Mouse (Mus musculus): ENCODE measurements around the gene Trip4.

Gene Trip4

DNA sequence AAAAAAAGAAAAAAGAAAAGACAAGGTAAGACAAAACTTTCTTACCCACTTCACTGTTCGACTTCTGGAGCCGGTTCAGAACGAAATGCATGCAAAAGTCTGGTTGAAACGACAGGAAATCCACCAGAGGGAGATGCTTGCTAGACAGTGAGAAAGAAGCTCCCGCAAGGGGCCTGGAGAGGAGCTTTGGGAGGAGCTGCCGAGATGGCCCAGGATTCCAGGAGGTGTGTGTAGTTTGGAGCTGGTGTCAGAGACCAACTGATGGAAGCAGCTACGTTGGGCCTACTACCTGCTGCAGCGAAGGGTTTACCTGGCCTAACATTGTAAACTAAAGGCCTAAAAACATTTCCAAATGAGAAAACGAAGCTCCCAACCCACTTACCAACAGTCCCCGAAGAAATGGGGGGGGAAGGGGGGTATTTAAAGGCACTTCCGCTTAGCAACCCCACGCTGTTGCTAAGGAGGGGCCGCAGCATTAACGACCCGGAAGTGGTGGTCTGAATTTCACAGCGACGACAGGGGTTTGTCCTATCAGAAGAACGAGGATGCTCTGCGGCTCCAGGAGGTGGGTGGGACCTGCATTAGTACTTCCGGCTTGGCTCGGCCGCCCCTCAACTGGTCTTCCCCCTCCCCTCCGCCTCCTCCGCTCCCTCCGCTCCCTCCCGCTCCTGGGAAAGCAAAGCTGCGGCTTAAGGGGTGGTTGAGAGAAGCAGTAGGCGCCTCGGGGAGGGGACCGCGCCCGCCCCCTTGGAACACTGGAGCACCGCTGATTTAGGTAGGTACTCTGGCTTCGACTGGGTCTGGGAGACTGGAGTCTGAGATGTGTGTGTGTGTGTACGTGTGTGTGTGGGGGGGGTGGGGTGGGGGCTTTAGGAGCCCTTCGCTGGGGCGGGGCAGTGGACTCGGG is at the start of gene Trip4, which contains the start of gene Csnk1g1:
Gene Trip4 (minus strand): TSS at position 401 of the 907 bp plus-strand sequence.
Gene Csnk1g1 (plus strand): TSS at position 531 of the 907 bp plus-strand sequence.
- DNase-seq (ENCODE audit: low read depth, low spot score), result peak; percentile 91

DNA sequence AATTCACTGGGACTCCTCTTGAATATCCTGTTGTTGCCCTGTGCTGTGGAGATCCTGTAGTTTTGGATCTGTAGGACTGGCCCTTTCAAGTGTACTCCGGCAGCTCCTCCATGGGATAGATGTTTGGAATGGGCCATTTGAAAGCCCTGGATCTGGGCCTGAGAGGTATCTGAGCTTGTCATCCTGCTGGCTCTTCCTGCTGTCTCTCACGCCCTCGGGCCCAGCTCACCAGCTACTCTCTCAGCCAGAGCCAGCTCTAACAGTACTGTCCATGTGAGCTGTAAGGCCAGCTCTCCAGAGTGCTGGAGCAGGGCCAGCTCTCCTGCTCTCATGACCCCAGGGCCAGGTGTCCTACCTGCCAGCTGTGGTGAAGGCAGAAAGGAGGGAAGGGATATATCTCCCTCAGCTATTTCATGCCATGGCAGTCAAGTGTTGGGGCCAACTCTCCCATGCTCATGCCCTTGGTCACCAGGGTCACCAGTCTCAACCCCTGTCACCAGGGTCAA is 42.5 kb upstream of the Trip4 start:
- no peak for DNase-seq (ENCODE audit: low read depth, low spot score)

- DNase-seq (ENCODE audit: low read depth, low spot score), result no peak
Measured at GRCm38 (mm10) chr9:65937566-65937965, 29.0 kb upstream of the Trip4 start.

GRCm38 (mm10) chr9:65929826-65930225 is 21.2 kb upstream of the Trip4 start:
- no peak for DNase-seq (ENCODE audit: low read depth, low spot score)

- DNase-seq (ENCODE audit: low read depth, low spot score), result no peak
Measured at GRCm38 (mm10) chr9:65928456-65928855, 19.9 kb upstream of the Trip4 start.

GRCm38 (mm10) chr9:65917015-65917414 is 8.4 kb upstream of the Trip4 start:
- no peak for DNase-seq (ENCODE audit: low read depth, low spot score)

DNA sequence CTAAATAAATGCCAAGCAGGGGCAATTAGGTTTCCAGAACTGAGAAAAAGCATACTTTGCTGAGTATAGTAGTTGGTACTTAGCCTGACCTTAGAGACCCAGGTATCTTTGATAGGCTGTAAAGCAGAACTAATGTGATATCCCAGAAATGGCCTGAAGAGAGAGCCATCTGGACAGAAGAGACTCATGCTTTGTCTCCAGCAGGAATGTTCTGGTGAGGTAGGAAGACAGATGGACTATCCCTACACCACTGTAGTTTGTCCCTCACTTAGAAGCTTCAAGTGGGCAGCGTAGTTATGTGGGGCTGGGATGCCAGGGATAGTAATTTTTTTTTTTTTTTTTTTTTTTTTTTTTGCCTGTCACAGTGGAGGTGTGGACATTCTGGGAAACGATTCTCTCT is 5.4 kb upstream of the Trip4 start:
- no peak for DNase-seq (ENCODE audit: low read depth, low spot score)

GRCm38 (mm10) chr9:65909837-65910236 is 1.2 kb upstream of the Trip4 start:
- no peak for DNase-seq (ENCODE audit: low read depth, low spot score)

DNA sequence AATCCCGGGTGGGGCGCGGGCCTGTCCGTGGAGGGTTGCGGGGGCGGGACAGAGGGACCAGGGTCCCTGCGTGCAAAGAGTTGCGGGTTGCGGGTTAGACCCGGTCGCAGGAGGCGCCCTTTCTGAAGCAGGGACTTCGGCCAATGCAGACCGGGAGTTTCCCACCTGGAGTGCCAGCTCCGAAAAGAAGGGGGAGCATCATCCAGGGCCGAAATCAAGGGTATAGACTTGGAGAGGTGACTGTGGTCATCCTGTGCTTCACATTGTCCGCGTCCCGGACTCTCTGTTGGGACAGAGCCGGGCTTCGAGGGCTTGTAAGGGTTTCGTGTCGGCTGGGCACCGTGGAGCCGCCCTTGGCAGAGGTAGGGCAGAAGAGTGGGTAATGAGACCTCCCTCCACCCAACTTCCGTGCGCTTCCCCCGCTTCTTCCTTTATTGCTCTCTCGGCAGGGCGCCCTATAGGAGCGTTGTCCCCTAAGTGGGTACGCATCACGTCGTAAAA is 757 bp upstream of the Trip4 start:
- no peak for DNase-seq (ENCODE audit: low read depth, low spot score)

GRCm38 (mm10) chr9:65903419-65903818 is 5.2 kb downstream of the Trip4 start:
- DNase-seq (ENCODE audit: low read depth, low spot score), result no peak

- DNase-seq (ENCODE audit: low read depth, low spot score), result no peak
Measured at GRCm38 (mm10) chr9:65902879-65903278, 5.7 kb downstream of the Trip4 start.

GRCm38 (mm10) chr9:65896977-65897376 is 11.6 kb downstream of the Trip4 start:
- DNase-seq (ENCODE audit: low read depth, low spot score), result no peak

DNA sequence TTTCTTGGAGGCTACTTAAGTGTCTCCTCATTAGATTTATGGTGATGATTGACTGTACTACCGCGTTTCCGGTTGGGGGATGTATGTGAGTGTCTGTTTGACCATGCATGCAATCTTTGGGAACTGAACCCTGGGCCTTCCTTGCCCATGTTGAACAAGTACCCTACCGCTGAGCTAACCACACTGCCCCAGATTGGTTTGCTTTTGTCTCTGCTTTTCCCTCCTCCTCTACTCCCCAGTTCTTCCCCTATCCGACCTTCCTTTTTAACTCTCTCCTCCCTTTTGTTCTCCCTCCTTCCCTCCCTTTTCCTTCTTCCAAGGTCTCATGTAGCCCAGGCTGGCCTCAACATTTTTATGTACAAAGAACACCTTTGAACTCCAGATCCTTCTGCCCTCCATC is 17.5 kb downstream of the Trip4 start:
- DNase-seq (ENCODE audit: low read depth, low spot score), result no peak

DNA sequence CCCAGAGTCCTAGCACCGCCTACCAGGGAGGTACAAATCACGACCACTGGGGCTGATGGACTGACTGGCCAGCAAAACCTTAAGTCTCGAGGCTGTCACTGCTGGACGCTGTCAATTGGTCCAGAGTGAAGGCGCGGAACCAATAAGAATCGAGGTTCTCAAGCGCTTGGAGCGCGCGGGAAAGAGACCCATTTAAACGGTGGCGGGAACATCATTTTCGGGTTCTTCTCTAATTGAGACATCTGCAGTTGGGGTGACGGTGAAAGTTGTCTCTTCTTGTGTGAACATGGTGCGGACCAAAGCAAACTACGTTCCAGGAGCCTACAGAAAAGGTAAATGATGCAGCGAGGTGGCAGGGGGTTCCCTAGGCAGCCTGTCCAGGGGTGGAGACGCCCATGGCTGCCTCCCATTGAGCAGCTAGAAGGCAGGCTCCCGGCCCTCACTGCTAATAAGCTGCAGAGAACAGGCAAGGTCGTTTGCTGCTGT is 18.4 kb downstream of the Trip4 start, which contains the start of gene Pclaf:
Gene Pclaf (plus strand): TSS at position 95 of the 486 bp plus-strand sequence.
- no peak for DNase-seq (ENCODE audit: low read depth, low spot score)

DNA sequence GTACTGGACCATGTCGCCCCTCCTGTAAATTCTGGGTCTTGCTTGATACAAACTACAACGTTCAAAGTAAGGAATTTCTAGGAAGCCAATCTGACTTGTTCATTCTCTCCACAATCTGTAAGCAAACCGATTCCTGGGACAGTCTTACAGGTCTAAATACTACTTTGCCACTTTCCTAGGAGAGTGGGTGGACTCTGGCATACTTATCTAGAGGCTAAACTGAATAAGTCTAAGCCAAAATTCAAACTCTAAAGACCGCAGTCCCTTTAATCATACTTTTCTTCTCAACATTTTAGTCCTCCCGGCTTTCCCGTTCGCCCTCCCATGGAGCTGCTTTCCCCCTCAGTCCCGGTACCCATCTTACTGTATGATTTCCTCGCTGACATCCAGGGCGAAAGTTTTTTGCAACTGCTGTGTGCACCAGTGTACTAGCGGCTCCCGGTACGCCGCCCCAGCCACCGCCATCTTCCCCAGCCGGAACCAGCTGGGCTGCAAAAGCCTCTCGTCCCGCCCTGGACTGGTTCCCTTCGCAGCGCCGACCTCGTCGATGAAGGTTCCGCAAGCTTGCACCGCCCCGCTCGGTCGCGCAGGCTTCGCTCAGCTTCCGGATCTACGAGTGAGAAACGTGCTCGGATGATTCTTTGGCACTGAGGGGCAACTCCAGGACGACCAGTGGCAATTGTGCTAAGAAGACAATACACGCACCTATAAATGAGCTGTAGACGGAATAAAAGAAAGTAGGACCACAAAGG is 23.9 kb downstream of the Trip4 start:
- DNase-seq (ENCODE audit: low read depth, low spot score), result peak; percentile 72

DNA sequence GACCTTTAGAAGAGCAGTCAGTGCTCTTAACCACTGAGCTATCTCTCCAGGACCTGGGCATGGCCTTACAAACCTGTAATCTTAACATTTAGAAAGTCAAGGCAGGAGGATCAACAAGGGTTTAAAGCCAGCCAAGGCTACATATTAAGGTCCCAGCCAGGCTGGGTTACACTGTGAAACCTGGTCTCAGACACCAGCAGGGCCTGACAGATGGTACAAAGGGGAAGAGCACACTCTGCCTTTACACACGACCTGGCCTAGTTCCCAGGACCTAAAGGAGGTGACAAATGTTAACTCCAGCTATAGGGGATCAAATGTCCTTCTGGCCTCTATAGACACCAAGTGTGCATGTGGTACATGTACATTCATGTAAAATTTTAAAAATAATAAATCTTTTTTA is 48.9 kb downstream of the Trip4 start:
- no peak for DNase-seq (ENCODE audit: low read depth, low spot score)

- DNase-seq (ENCODE audit: low read depth, low spot score), result no peak
Measured at GRCm38 (mm10) chr9:65850203-65850602, 58.4 kb downstream of the Trip4 start.

DNA sequence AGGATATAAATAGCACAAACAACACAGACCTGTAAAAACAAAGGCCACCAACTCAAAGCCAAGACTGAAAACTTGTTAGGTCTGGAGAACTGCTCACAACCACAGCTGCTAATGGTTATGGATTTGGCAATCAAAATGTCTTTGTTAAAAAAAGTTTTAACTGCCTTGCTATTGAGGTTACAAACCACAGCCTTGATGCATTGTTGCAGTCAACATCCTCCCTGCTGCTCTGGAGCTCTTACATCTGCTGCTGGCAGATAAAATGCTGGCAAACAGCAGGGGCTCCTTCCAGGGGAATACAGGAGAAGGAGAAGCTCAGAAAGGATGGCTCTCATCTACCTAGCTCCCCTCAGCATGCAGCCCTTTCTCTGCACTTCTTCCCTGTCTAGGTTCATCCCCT is 60.4 kb downstream of the Trip4 start:
- no peak for DNase-seq (ENCODE audit: low read depth, low spot score)

DNA sequence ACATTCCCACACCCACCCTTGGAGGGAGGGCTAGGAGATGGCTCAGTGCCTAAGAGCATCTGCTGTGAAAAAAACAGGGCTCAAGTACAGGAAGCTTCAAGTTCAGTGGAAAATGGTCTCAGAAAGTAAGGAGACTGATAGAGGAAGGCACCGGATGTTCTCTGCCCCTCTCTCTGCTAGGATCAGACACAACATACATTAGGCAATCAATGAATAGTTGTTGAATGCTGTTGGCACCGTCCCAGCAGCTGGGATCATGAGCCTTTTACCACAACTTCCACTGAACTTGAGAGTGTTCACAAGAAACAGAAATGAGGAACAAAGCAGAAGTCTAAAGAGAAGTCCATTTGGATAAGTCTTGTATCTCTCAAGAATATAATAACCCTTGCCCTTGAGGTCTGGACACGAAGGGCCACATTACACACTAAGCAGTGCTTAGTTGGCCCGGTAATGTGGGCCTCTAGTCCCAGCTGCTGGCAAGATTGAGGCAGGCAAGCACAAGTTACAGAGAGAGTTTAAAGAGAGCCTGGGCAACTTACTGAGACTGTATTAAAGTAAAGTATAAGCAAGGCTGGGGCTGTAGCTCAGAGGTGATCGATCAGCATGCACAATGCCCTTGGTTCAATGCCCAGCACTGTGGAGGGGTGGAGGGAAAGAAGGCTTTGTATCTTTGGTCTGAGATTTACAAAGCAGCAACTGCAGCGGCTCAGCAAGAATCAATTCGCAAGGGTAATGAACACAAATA is 64.0 kb downstream of the Trip4 start:
- DNase-seq (ENCODE audit: low read depth, low spot score), result no peak

GRCm38 (mm10) chr9:65839841-65840240 is 68.8 kb downstream of the Trip4 start:
- DNase-seq (ENCODE audit: low read depth, low spot score), result no peak

GRCm38 (mm10) chr9:65836916-65837315 is 71.7 kb downstream of the Trip4 start:
- DNase-seq (ENCODE audit: low read depth, low spot score), result no peak

Data from WW6 (cell line).